ENCODE assay signal across 27 mouse cellular contexts in genomic region chr10:25333390-25334079, GRCm38 (mm10). TPM values are rescaled to one million over a fixed set of nuclear protein-coding genes. Genes with fewer than 3 reads are reported as not detected.
DNase-seq lines count a peak whose midpoint lies in the region; ATAC-seq and TF ChIP-seq lines count a peak whose summit lies in the region.
"Had no signal": no experiment of that assay in that cellular context is flagged by ENCODE, and none has a peak within 500 bp of the region (broad histone marks: within the 10 kb centered on the region; RNA-seq: fewer than 3 reads in every experiment).

No protein-coding gene starts in this region.

- 50% methylated on average over 4 of the region's 4 CpGs for WGBS in embryonic facial prominence, embryonic 11.5 days
- WGBS in embryonic facial prominence, embryonic 10.5 days: 62% methylated on average over 4 of the region's 4 CpGs
- WGBS in lung, embryonic 14.5 days: 24% methylated on average over 4 of the region's 4 CpGs
- 33% methylated on average over 4 of the region's 4 CpGs for WGBS in embryonic facial prominence, embryonic 13.5 days

- no peaks in the 10 kb centered on the region for H3K9me3 ChIP-seq in embryonic facial prominence, embryonic 11.5 days (replicated peaks; ENCODE audit: control insufficient read depth, low read length)
- H3K9me3 ChIP-seq in embryonic facial prominence, embryonic 10.5 days: no peaks in the 10 kb centered on the region
- no peaks in the 10 kb centered on the region for H3K9me3 ChIP-seq in lung, embryonic 14.5 days (ENCODE audit: low read depth, low read length)
- no peaks in the 10 kb centered on the region for H3K9me3 ChIP-seq in embryonic facial prominence, embryonic 13.5 days
- H3K9me3 ChIP-seq: forebrain, embryonic 10.5 days; heart, embryonic 13.5 days; limb, embryonic 15.5 days; liver, embryonic 13.5 days had no signal

- no peak overlapping the region for H3K4me2 ChIP-seq in embryonic facial prominence, embryonic 11.5 days (ENCODE audit: low read depth, low read length)
- H3K4me2 ChIP-seq in lung, embryonic 14.5 days: no peak overlapping the region
- no peak overlapping the region for H3K4me2 ChIP-seq in embryonic facial prominence, embryonic 13.5 days
- H3K4me2 ChIP-seq: heart, embryonic 13.5 days; hindbrain, embryonic 14.5 days; limb, embryonic 15.5 days; liver, embryonic 13.5 days; midbrain, embryonic 11.5 days had no signal

- ATAC-seq in embryonic facial prominence, embryonic 11.5 days (replicated peaks; ENCODE audit: insufficient number of reproducible peaks, low FRiP score, low TSS enrichment, low read depth): no peak
- ATAC-seq in lung, embryonic 14.5 days (ENCODE audit: insufficient read depth): peak; percentile 86
- ATAC-seq in embryonic facial prominence, embryonic 13.5 days (ENCODE audit: insufficient number of reproducible peaks, insufficient read depth, low FRiP score, low TSS enrichment, low read depth): 0 out of 2 replicates have a peak, but pooled peaks have one; percentile 43
- ATAC-seq: activated CD4-positive, CD25-positive, alpha-beta regulatory T cell, adult 4 months; forebrain, embryonic 16.5 days; intestine, postnatal 0 days; midbrain, embryonic 16.5 days had no signal

- no peak overlapping the region for H3K27ac ChIP-seq in embryonic facial prominence, embryonic 11.5 days (replicated peaks; ENCODE audit: low read depth, low read length)
- H3K27ac ChIP-seq in embryonic facial prominence, embryonic 10.5 days (replicated peaks): no peak overlapping the region
- H3K27ac ChIP-seq in lung, embryonic 14.5 days (ENCODE audit: low read depth): no peak overlapping the region
- no peak overlapping the region; the same call in 1 of the 2 replicates for H3K27ac ChIP-seq in embryonic facial prominence, embryonic 13.5 days
- H3K27ac ChIP-seq: forebrain, embryonic 10.5 days; heart, embryonic 13.5 days; hindbrain, embryonic 14.5 days; limb, embryonic 15.5 days; liver, embryonic 13.5 days had no signal

- no peak overlapping the region for H3K4me3 ChIP-seq in embryonic facial prominence, embryonic 11.5 days (ENCODE audit: low read depth, low read length)
- no peak overlapping the region for H3K4me3 ChIP-seq in embryonic facial prominence, embryonic 10.5 days
- H3K4me3 ChIP-seq in lung, embryonic 14.5 days (ENCODE audit: low read depth, low read length): no peak overlapping the region
- no peak overlapping the region for H3K4me3 ChIP-seq in embryonic facial prominence, embryonic 13.5 days
- H3K4me3 ChIP-seq: forebrain, embryonic 10.5 days; heart, embryonic 13.5 days; limb, embryonic 15.5 days; liver, embryonic 13.5 days had no signal

- DNase-seq in embryonic facial prominence, embryonic 11.5 days (ENCODE audit: low spot score): peak; percentile 47
- no peak for DNase-seq in embryonic facial prominence, embryonic 10.5 days (ENCODE audit: low spot score)
- peak; percentile 78 for DNase-seq in lung, embryonic 14.5 days
- DNase-seq in lung, postnatal 25 days (ENCODE audit: low spot score): no peak
- DNase-seq in 3T3-L1 (ENCODE audit: low read depth, low spot score): peak; percentile 47
- DNase-seq in cerebellum, postnatal 4 days (ENCODE audit: low spot score in 2 of 2): no peak
- DNase-seq: adrenal gland, adult 8-10 months; cerebellum, adult 8-10 months; cerebellum, postnatal 25 days; heart, postnatal 10 days; kidney, adult 9 months; kidney, postnatal 4 days; liver, embryonic 13.5 days; lung, adult 18-20 months; right cerebral cortex, adult 18-20 months; spleen, adult 18-20 months; thymus, postnatal 4 days had no signal

- no peaks in the 10 kb centered on the region for H3K27me3 ChIP-seq in embryonic facial prominence, embryonic 11.5 days (ENCODE audit: control insufficient read depth, insufficient read depth, low read length)
- no peaks in the 10 kb centered on the region for H3K27me3 ChIP-seq in embryonic facial prominence, embryonic 10.5 days (replicated peaks; ENCODE audit: low read depth, poor library complexity, severe bottlenecking)
- H3K27me3 ChIP-seq in lung, embryonic 14.5 days (ENCODE audit: insufficient read depth, low read length): no peaks in the 10 kb centered on the region
- H3K27me3 ChIP-seq in embryonic facial prominence, embryonic 13.5 days: no peaks in the 10 kb centered on the region
- H3K27me3 ChIP-seq: heart, embryonic 13.5 days; limb, embryonic 15.5 days; liver, embryonic 13.5 days had no signal

- TF ChIP-seq CTCF in lung, embryonic 14.5 days (IDR thresholded peaks at IDR 0.05; ENCODE audit: low read depth): no peak

- H3K9ac ChIP-seq in embryonic facial prominence, embryonic 11.5 days (replicated peaks; ENCODE audit: low read length): no peak overlapping the region
- H3K9ac ChIP-seq in lung, embryonic 14.5 days: no peak overlapping the region
- H3K9ac ChIP-seq in embryonic facial prominence, embryonic 13.5 days: no peak overlapping the region
- H3K9ac ChIP-seq: heart, embryonic 13.5 days; hindbrain, embryonic 14.5 days; limb, embryonic 15.5 days; liver, embryonic 13.5 days had no signal

- H3K36me3 ChIP-seq in embryonic facial prominence, embryonic 11.5 days (replicated peaks; ENCODE audit: control insufficient read depth, insufficient read depth, low read depth, low read length): no peaks in the 10 kb centered on the region
- H3K36me3 ChIP-seq in embryonic facial prominence, embryonic 10.5 days (replicated peaks): no peaks in the 10 kb centered on the region
- H3K36me3 ChIP-seq in lung, embryonic 14.5 days (ENCODE audit: insufficient read depth): no peaks in the 10 kb centered on the region
- no peaks in the 10 kb centered on the region for H3K36me3 ChIP-seq in embryonic facial prominence, embryonic 13.5 days
- H3K36me3 ChIP-seq: forebrain, embryonic 10.5 days; heart, embryonic 13.5 days; limb, embryonic 15.5 days; liver, embryonic 13.5 days had no signal

- H3K4me1 ChIP-seq in embryonic facial prominence, embryonic 11.5 days (ENCODE audit: control insufficient read depth, insufficient read depth, low read length): no peaks in the 10 kb centered on the region
- H3K4me1 ChIP-seq in embryonic facial prominence, embryonic 10.5 days: peaks cover 6% of the 10 kb centered on the region; the same call in 1 of the 2 replicates
- H3K4me1 ChIP-seq in lung, embryonic 14.5 days (ENCODE audit: insufficient read depth): 0 out of 2 replicates have a peak, but pooled peaks cover 5% of the 10 kb centered on the region
- H3K4me1 ChIP-seq in embryonic facial prominence, embryonic 13.5 days: peaks cover 3% of the 10 kb centered on the region; the same call in 1 of the 2 replicates
- H3K4me1 ChIP-seq: liver, embryonic 13.5 days had no signal

RNA-seq across cellular contexts. Expression of gene Akap7, which starts 25.9 kb away (rescaled TPM):
- polyA plus RNA-seq in embryonic facial prominence, embryonic 11.5 days (2014; fragmentation: Nextera tagmentation; extraction: Ambion mirVana): 24.8 and 28.6 TPM in 2 replicates
- 17.0 and 18.2 TPM in 2 replicates for polyA plus RNA-seq in embryonic facial prominence, embryonic 10.5 days (2016; fragmentation: Nextera tagmentation; extraction: Ambion mirVana)
- polyA plus RNA-seq in lung, embryonic 14.5 days (2014; fragmentation: Nextera tagmentation; extraction: Ambion mirVana): 27.7 and 29.6 TPM in 2 replicates
- polyA plus RNA-seq in embryonic facial prominence, embryonic 13.5 days (2015; fragmentation: Nextera tagmentation; extraction: Ambion mirVana): 19.8 TPM in 2 replicates

RNA-seq across cellular contexts. Expression of gene Epb41l2, which starts 26.1 kb away (rescaled TPM):
- 65.7 and 66.8 TPM in 2 replicates for polyA plus RNA-seq in embryonic facial prominence, embryonic 11.5 days (2014; fragmentation: Nextera tagmentation; extraction: Ambion mirVana)
- 47.3 and 52.9 TPM in 2 replicates for polyA plus RNA-seq in embryonic facial prominence, embryonic 10.5 days (2016; fragmentation: Nextera tagmentation; extraction: Ambion mirVana)
- 104 and 105 TPM in 2 replicates for polyA plus RNA-seq in lung, embryonic 14.5 days (2014; fragmentation: Nextera tagmentation; extraction: Ambion mirVana)
- polyA plus RNA-seq in embryonic facial prominence, embryonic 13.5 days (2015; fragmentation: Nextera tagmentation; extraction: Ambion mirVana): 81.6 and 89.9 TPM in 2 replicates

Comparison
In these comparisons a context has a peak if more than half of its experiments do, and no peak if none do; other contexts are left out.
1. DNase-seq: peak in embryonic facial prominence, embryonic 11.5 days (single experiment), lung, embryonic 14.5 days (single experiment) and 3T3-L1 (single experiment); none in embryonic facial prominence, embryonic 10.5 days (single experiment), lung, postnatal 25 days (single experiment) and cerebellum, postnatal 4 days (0 of 2).